ENCODE assay signal across 9 mouse cellular contexts in genomic region chr10:20944339-20945008, GRCm38 (mm10). TPM values are rescaled to one million over a fixed set of nuclear protein-coding genes. Genes with fewer than 3 reads are reported as not detected.
A peak's percentile ranks its signal among the peaks of the same experiment; 100 is the strongest.
DNase-seq lines count a peak whose midpoint lies in the region; ATAC-seq and TF ChIP-seq lines count a peak whose summit lies in the region.
"Had no signal": no experiment of that assay in that cellular context is flagged by ENCODE, and none has a peak within 500 bp of the region (broad histone marks: within the 10 kb centered on the region; RNA-seq: fewer than 3 reads in every experiment).

No protein-coding gene starts in this region.

- ATAC-seq in neural tube, embryonic 11.5 days (ENCODE audit: insufficient read depth, low FRiP score, low TSS enrichment): no peak
- ATAC-seq in hindbrain, embryonic 11.5 days (ENCODE audit: low FRiP score): peak; percentile 49; the same call in 1 of the 2 replicates
- ATAC-seq in lung, postnatal 0 days: no peak

- TF ChIP-seq EP300 in lung, postnatal 0 days (IDR thresholded peaks at IDR 0.05): no peak

- no peaks in the 10 kb centered on the region for H3K36me3 ChIP-seq in neural tube, embryonic 11.5 days (ENCODE audit: control insufficient read depth, insufficient read depth, low read length)
- no peaks in the 10 kb centered on the region for H3K36me3 ChIP-seq in hindbrain, embryonic 11.5 days (ENCODE audit: control insufficient read depth, insufficient read depth, low read length)
- no peaks in the 10 kb centered on the region for H3K36me3 ChIP-seq in splenic B cell, adult 2 months (ENCODE audit: control insufficient read depth, insufficient read depth, low read length, poor library complexity, severe bottlenecking)
- no peaks in the 10 kb centered on the region for H3K36me3 ChIP-seq in lung, postnatal 0 days (ENCODE audit: insufficient read depth, low read length)
- H3K36me3 ChIP-seq in thymus, adult 2 months (ENCODE audit: control insufficient read depth, insufficient read depth, low read length): no peaks in the 10 kb centered on the region
- H3K36me3 ChIP-seq: embryonic facial prominence, embryonic 15.5 days had no signal

- TF ChIP-seq POLR2A in thymus, adult 2 months (IDR thresholded peaks at IDR 0.05; ENCODE audit: control insufficient read depth, extremely low read depth, insufficient read depth, low read length, poor library complexity): no peak

- H3K27me3 ChIP-seq in neural tube, embryonic 11.5 days (ENCODE audit: control insufficient read depth, insufficient read depth, low read length): no peaks in the 10 kb centered on the region
- no peaks in the 10 kb centered on the region for H3K27me3 ChIP-seq in hindbrain, embryonic 11.5 days (ENCODE audit: control insufficient read depth, insufficient read depth, low read length)
- H3K27me3 ChIP-seq in splenic B cell, adult 2 months (ENCODE audit: control insufficient read depth, insufficient read depth, low read length, poor library complexity, severe bottlenecking): no peaks in the 10 kb centered on the region
- H3K27me3 ChIP-seq in lung, postnatal 0 days (replicated peaks; ENCODE audit: insufficient read depth, low read length): no peaks in the 10 kb centered on the region
- no peaks in the 10 kb centered on the region for H3K27me3 ChIP-seq in thymus, adult 2 months (ENCODE audit: control insufficient read depth, insufficient read depth, low read length)
- H3K27me3 ChIP-seq: embryonic facial prominence, embryonic 15.5 days had no signal

- no peak overlapping the region for H3K4me2 ChIP-seq in neural tube, embryonic 11.5 days (ENCODE audit: low read depth)
- H3K4me2 ChIP-seq in hindbrain, embryonic 11.5 days (replicated peaks; ENCODE audit: low read depth, low read length): no peak overlapping the region
- H3K4me2 ChIP-seq in lung, postnatal 0 days (replicated peaks; ENCODE audit: low read depth, low read length): no peak overlapping the region
- H3K4me2 ChIP-seq: embryonic facial prominence, embryonic 15.5 days had no signal

- no peak for TF ChIP-seq CTCF in lung, postnatal 0 days (IDR thresholded peaks at IDR 0.05)
- no peak for TF ChIP-seq CTCF in thymus, adult 2 months (IDR thresholded peaks at IDR 0.05; ENCODE audit: borderline replicate concordance, control insufficient read depth, extremely low read depth, insufficient read depth, low read length, poor library complexity)

- peak; percentile 30 for DNase-seq in neural tube, embryonic 11.5 days (ENCODE audit: low spot score)
- no peak for DNase-seq in neural tube, embryonic 10.5 days (ENCODE audit: extremely low spot score, low spot score)
- peak; percentile 60 for DNase-seq in hindbrain, embryonic 11.5 days (ENCODE audit: low spot score)
- DNase-seq in mesoderm, embryonic 11.5 days (ENCODE audit: low read depth, low spot score): peak; percentile 47
- DNase-seq in splenic B cell, adult 2 months (ENCODE audit: low read depth, low spot score): peak; percentile 25
- no peak for DNase-seq in lung, postnatal 0 days (ENCODE audit: low spot score)
- no peak for DNase-seq in adrenal gland, adult (ENCODE audit: inconsistent age in 2 of 2, low spot score in 1 of 2)
- no peak for DNase-seq in thymus, adult 2 months

- H3K4me3 ChIP-seq in neural tube, embryonic 11.5 days (ENCODE audit: low read depth, low read length): no peak overlapping the region
- H3K4me3 ChIP-seq in hindbrain, embryonic 11.5 days (ENCODE audit: low read depth, low read length): no peak overlapping the region
- no peak overlapping the region for H3K4me3 ChIP-seq in lung, postnatal 0 days (ENCODE audit: low read depth, low read length)
- no peak overlapping the region for H3K4me3 ChIP-seq in thymus, adult 2 months (ENCODE audit: control insufficient read depth, insufficient read depth, low read length)
- H3K4me3 ChIP-seq: embryonic facial prominence, embryonic 15.5 days had no signal

- 72% methylated on average over 5 of the region's 5 CpGs for WGBS in neural tube, embryonic 11.5 days
- 63% methylated on average over 5 of the region's 5 CpGs for WGBS in hindbrain, embryonic 11.5 days
- 51% methylated on average over 5 of the region's 5 CpGs for WGBS in lung, postnatal 0 days
- WGBS in thymus, adult 2 months: 49% methylated on average over 5 of the region's 5 CpGs

- no peak overlapping the region for H3K27ac ChIP-seq in neural tube, embryonic 11.5 days (ENCODE audit: low read depth, low read length)
- no peak overlapping the region for H3K27ac ChIP-seq in hindbrain, embryonic 11.5 days (ENCODE audit: low read depth, low read length)
- H3K27ac ChIP-seq in lung, postnatal 0 days (ENCODE audit: low read length): no peak overlapping the region
- H3K27ac ChIP-seq in thymus, adult 2 months (ENCODE audit: control insufficient read depth, insufficient read depth, low read length): no peak overlapping the region
- H3K27ac ChIP-seq: embryonic facial prominence, embryonic 15.5 days had no signal

- no peaks in the 10 kb centered on the region for H3K4me1 ChIP-seq in neural tube, embryonic 11.5 days (ENCODE audit: control insufficient read depth, insufficient read depth, low read length)
- H3K4me1 ChIP-seq in hindbrain, embryonic 11.5 days (replicated peaks; ENCODE audit: control insufficient read depth, insufficient read depth, low read length): no peaks in the 10 kb centered on the region
- no peaks in the 10 kb centered on the region for H3K4me1 ChIP-seq in lung, postnatal 0 days (ENCODE audit: insufficient read depth, low read depth, low read length)
- H3K4me1 ChIP-seq in thymus, adult 2 months (replicated peaks; ENCODE audit: control insufficient read depth, insufficient read depth, low read length): no peaks in the 10 kb centered on the region
- H3K4me1 ChIP-seq: embryonic facial prominence, embryonic 15.5 days had no signal

- no peak overlapping the region for H3K9ac ChIP-seq in neural tube, embryonic 11.5 days (ENCODE audit: low read length)
- no peak overlapping the region for H3K9ac ChIP-seq in hindbrain, embryonic 11.5 days (ENCODE audit: low read depth, low read length)
- H3K9ac ChIP-seq in lung, postnatal 0 days (replicated peaks; ENCODE audit: low read depth): no peak overlapping the region
- H3K9ac ChIP-seq: embryonic facial prominence, embryonic 15.5 days had no signal

- no peaks in the 10 kb centered on the region for H3K9me3 ChIP-seq in neural tube, embryonic 11.5 days (ENCODE audit: control insufficient read depth, low read length)
- no peaks in the 10 kb centered on the region for H3K9me3 ChIP-seq in hindbrain, embryonic 11.5 days (ENCODE audit: control insufficient read depth, low read length)
- H3K9me3 ChIP-seq in lung, postnatal 0 days (ENCODE audit: low read length): no peaks in the 10 kb centered on the region
- H3K9me3 ChIP-seq: embryonic facial prominence, embryonic 15.5 days had no signal

RNA-seq across cellular contexts. Expression of gene Ahi1, which starts 7.9 kb away (rescaled TPM):
- 24.7 and 26.5 TPM in 2 replicates for polyA plus RNA-seq in neural tube, embryonic 11.5 days (2014; fragmentation: Nextera tagmentation; extraction: Ambion mirVana)
- polyA plus RNA-seq in hindbrain, embryonic 11.5 days (2014; fragmentation: Nextera tagmentation; extraction: Ambion mirVana): 23.1 and 23.2 TPM in 2 replicates
- polyA plus RNA-seq in lung, postnatal 0 days (2015; fragmentation: Nextera tagmentation; extraction: Ambion mirVana): 3.2 and 3.4 TPM in 2 replicates
- 5.4 and 6.1 TPM in 2 replicates for polyA plus RNA-seq in thymus, adult 2 months (2012; rRNA removed)

Comparison
In these comparisons a context has a peak if more than half of its experiments do, and no peak if none do; other contexts are left out.
1. DNase-seq: peak in neural tube, embryonic 11.5 days (single experiment), hindbrain, embryonic 11.5 days (single experiment), mesoderm, embryonic 11.5 days (single experiment) and splenic B cell, adult 2 months (single experiment); none in neural tube, embryonic 10.5 days (single experiment), lung, postnatal 0 days (single experiment), adrenal gland, adult (0 of 2) and thymus, adult 2 months (single experiment).